Mouse (Mus musculus): ENCODE measurements at regions not wholly inside any gene's neighbourhood (a gene's known extent, or its start where the extent isn't known, plus 50 kb on each side); places are given as distances from the start of the nearest gene placed in this dataset.

DNA sequence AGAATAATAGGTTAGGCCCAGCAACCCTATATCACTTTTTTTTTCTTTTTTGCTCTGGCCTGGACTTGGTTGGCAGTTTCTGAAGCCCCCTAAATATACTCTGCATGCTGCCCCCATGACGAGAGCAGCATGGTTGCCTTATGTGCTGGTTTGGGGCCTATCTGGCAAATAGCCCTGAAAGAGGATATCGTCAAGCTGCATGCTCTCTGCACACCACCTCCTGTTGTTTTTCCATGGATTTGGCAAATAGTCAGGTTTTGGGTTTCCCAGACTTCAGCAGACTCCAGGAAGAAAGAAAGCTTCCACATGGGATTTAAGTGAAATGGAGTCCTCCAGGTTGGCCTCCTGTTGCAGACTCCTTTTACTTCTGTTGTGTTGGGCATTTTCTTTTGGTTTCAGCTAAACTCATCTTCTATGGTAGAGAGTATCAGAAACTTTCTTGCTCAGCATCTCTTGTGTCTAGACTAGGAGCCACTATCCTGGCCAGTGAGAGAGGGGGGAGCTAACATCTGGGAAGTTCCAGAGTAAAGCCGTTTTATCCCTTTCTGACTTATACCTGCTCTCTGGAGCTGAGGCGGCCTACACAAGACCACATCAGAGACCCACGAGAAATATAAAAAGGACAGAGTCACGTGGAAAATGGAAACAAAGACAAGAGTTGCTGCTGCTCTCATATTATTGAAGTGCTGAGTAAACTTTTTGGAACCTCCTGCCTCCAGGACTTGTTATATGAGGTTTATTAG is 140.4 kb upstream of the Egfl6 start:
- no peak for DNase-seq (ENCODE audit: low spot score in 2 of 2)

DNA sequence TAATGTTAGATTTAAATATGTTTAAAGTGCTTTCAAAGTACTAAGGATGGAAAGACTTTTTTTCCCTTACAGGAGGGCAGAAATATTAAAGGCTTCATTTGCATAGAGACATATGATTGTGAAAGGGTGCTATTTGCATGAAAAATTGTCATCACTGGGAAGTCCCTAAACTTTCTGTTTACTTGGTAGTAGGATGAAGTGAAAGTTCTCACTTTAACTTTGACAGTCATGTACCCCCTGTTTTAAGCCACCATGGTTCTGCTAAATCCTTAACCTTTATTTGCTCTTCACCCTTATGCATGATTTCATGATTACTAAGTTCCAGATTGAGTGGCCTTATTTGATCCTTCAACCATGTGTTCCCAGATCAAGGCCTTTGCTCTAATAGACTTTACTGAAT is 132.6 kb upstream of the Egfl6 start:
- no peak for DNase-seq (ENCODE audit: low spot score in 2 of 2)

DNA sequence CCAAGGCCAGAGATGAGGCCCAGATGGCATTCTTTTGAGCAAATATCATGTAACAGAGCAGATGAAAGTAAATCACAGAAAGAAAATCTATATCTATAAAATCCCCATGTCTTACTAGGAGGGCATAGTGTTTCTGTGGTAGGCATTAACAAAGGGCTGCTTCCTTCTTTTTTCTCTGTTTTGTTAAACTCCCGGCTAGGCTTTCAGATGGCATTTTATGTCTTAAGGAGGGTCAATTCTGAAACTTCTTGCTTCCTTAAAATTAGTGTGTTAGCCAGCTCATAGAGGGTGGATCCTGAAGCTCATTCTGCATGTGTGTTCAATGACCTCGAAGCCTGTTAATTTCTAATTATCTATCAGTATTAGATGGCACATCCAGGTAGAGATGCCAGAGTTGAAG is 123.8 kb upstream of the Egfl6 start:
- no peak for DNase-seq (ENCODE audit: low spot score in 2 of 2)

DNA sequence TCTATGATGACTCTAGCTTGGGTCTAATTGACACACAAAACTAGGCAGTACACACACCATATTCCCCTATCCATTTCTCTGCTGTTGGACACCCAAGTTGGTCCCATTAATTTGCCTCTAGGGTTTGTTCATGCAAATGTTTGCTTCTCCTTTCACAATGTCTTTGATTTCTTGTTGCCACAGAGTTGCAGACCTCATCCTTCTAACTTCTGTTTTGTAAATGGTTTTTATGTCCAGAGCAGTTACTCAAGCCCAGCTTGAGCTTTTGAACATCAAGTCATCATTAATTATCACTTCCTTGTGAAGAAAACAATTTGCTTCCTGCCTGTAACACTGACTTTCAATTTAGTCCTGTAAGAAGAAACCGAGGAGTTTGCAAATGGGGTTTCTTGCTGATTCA is 122.6 kb upstream of the Egfl6 start:
- no peak for DNase-seq (ENCODE audit: low spot score in 2 of 2)

DNA sequence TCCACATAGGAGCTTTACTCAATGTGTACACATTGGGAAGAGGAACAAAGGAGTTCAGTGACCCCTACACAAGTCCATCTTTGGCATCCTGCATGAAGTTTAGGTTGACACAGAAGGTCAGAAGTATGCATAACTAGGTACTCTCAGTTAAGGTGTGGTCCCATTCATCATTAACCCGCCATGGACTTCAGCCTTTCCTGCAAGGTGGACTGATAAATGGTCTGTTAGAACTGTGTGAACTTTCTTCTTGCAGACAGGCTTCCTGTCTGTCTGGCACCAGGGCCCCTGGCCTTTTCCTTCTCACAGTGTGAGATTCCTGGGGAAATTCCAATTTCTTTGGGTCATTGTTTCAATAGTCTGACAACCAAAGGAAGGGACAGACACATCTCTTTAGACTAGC is 121.5 kb upstream of the Egfl6 start:
- no peak for DNase-seq (ENCODE audit: low spot score in 2 of 2)

DNA sequence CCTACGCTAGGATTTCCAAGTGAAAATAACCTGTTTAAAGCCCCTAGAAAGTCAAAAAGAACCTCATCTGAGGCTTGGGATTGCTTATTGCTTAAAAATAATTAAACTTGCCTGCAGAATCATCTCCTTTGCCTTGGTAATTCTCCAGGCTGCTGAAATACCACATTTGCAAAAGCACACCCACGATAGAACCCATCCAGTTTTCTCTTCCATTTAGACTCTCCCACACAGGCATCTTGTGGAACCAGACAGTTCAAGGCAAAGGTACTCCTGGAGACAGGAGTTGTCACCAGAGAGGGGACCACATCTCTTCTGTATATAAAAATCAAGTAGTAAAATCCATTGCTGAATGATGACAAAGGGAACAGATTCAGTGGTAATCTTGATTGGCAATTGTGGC is 118.8 kb upstream of the Egfl6 start:
- DNase-seq (ENCODE audit: low spot score in 2 of 2): no peak

DNA sequence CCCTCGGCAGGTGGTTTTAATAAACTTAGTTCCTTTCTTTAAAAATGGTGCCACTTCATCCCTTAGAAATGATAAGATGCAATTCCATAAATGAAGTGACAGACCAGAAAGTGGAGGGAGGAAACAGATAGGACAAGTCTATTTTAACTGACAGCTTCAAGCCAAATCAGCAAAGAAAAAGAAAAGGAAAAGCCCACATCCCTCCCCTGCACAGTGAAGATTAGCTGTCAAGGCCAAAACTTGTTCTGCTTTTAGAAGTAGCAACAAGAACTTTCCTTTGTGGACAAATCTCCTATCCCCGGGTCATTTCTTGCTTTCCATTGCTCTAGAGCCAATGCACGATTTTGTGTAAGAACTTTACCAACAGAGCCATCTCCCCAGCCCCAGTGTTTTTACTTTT is 108.7 kb upstream of the Egfl6 start:
- DNase-seq (ENCODE audit: low spot score in 2 of 2): no peak

DNA sequence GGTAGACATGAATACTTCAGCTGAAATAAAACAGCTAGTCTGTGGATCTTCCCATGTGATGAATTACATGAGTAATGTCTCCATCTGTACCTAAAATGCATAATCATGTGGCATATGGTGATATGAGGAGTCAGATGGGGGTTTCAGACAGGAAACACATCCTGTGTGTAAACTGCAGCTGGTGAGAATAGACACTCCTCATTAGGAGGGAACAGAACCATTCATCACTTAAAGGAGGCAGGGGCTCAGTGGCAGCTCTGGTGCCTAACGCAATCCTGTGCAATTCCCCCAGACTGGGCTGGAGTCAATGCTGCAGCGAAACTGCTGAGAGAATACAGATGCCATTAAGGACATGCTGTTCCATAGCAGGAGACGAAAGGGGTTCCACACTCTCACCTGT is 103.3 kb upstream of the Egfl6 start:
- DNase-seq (ENCODE audit: low spot score in 2 of 2): no peak

DNA sequence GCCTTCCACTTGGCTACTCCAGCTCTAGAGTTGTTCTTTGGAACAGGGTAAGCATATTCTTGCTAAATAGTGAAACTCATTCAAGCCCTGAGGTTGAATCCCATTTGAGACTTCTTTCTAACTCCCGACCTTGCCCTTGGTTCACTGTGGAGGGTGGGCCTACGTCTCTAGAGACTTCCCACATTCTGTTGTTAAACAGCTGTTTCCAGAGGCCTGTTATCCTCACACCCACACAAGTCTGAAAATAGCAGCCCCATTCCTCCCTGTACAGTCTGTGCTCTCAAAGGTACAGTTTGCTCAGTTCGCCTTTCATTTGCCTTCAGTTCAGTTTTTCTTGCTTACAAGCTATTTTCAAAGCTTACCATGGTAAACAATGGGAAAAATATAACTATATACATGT is 87.9 kb upstream of the Egfl6 start:
- DNase-seq (ENCODE audit: low spot score in 2 of 2): no peak

DNA sequence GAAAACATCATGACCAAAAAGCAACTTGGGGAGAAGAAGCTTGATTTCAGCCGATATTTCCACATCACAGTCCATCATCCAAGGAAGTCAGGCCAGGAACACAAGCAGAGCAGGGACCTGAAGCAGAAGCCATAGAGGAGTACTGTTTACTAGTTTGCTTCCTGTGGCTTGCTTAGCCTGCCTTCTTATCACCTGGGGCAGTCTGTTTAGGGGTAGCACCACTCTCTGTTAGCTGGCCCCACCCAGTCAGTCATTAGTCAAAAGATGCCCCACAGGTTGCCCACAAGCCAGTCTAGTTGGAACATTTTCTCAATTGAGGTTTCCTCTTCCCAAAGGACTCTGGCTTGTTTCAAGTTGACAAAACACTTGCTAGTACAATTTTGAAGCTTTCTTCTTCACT is 87.1 kb upstream of the Egfl6 start:
- no peak for DNase-seq (ENCODE audit: low spot score in 2 of 2)

DNA sequence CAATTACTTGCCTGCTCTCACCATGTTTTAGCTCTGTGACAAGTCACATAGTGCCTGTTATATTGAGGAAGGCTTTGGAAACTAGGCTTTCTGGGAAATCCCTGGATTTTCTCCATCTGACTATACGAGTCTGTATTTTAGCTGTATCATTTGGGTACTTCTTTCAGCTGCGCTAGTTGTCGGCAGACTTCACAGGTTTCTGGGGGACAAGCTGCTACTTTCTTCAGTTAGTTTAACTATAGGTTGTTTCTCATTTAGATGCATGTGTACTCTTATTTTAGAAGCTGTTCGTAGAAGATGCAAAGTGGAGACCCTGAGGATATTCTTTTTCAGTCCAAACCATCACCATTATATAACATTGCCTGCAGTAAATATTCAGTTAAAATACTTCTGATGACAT is 86.3 kb upstream of the Egfl6 start:
- DNase-seq (ENCODE audit: low spot score in 2 of 2): no peak

DNA sequence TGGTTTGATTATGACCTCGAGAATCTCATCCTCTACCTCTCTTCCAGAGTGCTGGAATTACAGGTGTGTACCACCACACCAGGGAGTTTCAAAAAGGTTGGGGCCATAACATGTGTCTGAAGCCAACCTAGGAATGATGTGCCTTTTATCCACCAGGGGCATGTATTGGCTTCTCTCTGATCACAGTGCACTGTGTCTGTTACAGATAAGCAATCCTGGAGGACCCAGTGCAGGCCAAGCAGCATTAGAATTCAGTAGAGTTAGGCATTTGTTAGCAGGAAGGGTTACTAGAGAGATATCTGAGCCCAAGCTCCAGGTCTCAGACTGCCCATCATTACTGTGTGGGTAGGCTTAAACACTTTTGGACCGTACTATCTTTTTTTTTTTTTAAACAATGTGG is 80.8 kb upstream of the Egfl6 start:
- DNase-seq (ENCODE audit: low spot score in 2 of 2): no peak

DNA sequence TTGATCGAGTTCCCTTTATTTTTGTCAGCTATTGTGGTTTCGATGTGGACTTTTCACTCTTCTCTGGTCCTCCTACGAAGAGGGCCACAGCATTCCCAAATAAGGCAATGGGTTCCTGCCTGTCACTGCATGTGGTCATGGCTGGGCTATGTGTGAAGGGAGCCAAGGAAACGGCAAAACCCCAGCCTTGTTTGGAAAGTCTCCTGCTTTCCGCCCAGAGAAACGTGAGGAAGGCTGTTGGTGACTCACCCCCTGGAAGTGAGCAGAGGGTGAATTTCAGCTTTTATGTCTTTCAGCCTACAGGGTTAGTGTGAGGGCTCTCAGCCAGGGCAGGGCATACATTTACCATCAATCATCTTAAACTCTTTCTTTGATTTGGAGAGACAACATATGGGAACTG is 76.3 kb upstream of the Egfl6 start:
- peak; percentile 30 to 64 for DNase-seq (ENCODE audit: low spot score in 2 of 2)

DNA sequence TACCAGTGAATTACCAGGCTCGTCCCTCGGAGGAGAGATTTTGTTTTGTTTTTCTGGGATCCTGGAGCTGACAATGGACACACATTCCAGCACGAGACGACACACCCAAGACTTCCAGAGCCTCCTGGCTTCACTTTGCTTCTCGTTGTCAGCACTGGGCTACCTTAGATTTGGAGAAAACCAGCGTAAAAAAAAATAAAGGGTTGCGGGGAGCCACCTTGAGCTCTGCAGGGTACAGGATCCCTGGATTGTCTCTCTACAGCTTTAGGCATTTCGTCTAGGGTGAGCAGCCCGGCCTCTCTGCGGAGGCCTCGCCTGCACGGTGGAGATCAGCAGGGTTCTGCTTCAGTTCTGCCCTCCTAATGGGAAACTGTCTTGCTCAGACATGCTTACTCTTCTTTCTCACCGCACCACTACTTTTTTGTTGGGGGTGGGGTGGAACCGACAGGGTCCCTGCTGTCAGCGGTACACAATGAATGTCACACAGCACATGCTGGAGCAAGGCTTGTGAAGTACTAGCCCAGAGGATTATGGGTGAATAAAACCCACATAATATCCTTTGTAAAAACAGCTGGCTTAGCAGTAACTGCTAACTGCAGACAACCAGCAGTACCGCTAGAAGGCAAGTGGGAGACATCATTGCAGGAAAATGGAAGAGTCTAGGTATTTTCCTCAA is 75.7 kb upstream of the Egfl6 start:
- DNase-seq (ENCODE audit: low spot score in 2 of 2): peak; percentile 37 to 58

DNA sequence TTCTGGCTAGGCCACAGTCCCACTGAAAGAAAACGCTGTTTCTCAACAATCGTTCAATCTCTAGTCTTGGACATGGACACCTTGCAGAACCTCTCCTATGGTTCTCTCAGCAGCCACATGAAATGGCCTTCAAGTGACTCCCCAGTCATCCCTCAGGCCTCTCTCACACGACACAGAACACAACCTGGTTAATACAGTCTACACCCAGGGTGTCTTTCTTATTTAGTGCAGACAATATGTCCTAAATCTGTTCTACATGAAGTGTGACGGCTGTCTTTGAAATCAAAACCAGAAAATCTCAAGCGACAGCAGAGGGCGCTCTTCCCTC is 75.2 kb upstream of the Egfl6 start:
- no peak for DNase-seq (ENCODE audit: low spot score in 2 of 2)

DNA sequence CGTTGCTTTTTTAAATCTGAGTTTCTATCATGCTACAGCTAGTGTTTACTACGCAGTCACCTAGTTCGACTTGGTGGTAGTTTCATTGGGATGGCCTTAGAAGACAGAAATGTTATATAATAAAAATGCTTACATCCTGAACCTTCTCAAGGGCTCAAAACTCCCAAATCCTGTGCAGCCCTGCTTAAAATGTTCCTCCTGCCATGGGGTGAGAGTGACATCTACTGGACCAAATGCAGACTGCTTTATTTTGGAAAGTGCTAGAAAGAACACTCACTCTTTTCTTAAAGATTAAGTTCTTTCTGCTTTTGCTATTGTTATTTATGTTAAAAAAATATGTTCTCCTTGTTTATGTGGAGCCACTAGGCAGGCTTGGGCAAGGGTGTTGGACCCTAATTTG is 66.9 kb upstream of the Egfl6 start:
- peak; percentile 10 to 13 for DNase-seq (ENCODE audit: low spot score in 2 of 2)

DNA sequence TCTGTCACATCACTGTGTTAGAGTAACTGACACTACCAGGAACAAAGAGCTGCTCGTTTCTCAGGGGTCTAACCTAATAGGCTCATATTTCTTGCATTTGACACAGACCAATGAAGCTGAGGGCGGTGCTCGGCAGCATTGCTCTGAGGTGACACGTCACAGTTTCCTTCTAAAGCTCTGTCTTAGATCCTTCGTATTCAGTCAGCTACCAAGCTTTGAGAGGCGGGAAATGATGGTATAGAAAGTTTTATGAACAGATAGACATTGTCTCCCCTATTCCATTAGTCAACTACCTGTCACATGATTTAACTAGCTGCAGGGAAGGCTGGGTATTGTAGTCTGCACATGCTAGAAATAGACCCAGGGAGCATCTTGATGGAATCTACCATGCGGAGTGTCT is 60.2 kb upstream of the Egfl6 start:
- DNase-seq (ENCODE audit: low spot score in 2 of 2): no peak

DNA sequence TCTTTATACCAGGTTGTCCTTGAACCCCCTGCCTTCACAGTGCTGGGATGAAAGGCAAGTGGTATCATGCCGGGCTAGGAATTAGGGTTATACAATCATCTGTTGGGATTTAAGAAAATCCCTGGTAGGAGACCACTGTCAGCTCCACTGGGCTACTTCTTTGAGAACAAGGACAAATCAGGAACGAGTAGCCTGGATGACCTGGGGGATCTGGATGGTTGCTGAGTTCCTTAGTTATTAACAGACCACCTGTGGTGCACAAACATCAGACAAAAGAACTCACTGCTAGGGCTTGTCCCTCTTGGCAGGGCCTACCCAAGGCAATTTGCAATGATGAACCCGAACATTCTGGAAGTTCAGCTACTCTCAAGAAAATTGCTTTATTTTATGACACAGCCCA is 55.7 kb upstream of the Egfl6 start:
- DNase-seq (ENCODE audit: low spot score in 2 of 2): no peak

DNA sequence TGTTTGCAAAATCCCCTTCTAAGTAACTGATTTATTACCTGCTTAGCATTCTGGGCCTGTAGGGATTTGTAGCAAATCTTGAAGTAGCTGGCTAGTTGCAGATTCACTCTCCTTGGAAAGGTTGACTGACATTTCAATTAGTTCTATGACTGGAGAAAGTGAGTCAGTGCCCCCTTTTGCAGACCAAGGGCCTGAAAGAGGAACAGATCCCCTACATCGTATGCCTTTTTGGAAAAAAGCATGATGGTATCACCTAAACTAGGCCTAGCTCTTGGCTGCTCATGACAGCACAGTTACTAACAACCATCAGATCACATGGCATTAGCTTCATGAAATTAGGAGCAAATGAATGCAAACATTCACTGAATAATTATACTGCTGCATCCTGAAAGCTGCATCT is 54.7 kb upstream of the Egfl6 start:
- DNase-seq (ENCODE audit: low spot score in 2 of 2): no peak

All from urinary bladder, postnatal 36 days (tissue).